Mouse (Mus musculus): Measurements from ENCODE around the gene Rps12-ps3.

Rps12-ps3 gene

DNA sequence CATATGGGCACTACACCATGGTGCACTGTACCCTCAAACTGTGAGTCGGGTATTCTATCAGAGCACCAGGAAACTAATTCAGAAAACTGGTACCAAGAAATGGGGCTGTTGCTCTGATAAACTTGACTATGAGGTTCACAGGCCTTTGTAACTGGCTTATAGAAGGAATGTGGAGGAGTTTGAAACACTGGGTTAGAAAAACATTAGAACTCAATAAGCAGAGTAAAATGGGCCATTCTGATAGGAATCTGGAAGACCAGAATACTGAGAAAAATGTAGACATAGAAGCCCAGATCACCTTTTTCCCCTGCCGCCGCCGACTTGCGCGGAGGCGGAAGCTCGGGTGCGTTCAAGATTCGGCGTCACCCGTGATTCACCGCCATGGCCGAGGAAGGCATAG is at the start of gene Rps12-ps3:
Gene Rps12-ps3 (plus strand): TSS at position 301 of the 400 bp plus-strand sequence.
- DNase-seq (ENCODE audit: low read depth, low spot score): no peak

DNA sequence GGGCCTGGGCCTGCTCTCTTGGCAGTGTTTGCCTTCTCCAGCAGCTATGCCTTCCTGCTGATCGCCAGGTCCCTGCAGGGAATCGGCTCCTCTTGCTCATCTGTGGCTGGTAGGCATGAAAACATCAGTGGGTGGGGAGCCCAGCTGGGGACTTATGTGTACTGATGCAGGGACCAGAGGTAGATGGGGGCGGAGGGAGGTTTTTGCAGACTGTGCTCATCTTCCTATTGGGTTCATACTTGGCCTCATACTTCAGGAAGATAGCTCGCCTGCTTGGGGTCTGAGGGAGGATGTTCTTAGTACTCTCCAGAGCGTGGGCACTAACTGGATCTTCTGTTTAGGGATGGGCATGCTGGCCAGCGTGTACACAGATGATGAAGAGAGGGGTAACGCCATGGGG is 48.9 kb upstream of the Rps12-ps3 start:
- no peak for DNase-seq (ENCODE audit: low read depth, low spot score)

DNA sequence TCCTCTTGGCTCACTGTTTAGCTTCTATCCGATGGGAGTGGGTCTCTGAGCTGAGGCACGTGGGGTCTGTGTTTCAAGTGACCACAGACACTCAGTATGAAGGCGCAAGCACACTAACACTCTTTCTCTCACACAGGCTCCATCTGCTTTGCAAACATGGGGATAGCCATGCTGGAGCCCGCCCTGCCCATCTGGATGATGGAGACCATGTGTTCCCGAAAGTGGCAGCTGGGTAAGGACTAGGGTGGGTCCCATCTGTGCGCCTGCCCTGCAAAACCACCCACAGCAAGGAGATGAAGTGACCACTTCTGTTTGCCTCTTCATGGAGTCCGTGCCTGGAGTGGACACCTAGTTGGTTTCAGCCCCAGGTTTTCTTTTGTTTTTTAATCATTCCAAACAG is 45.7 kb upstream of the Rps12-ps3 start:
- no peak for DNase-seq (ENCODE audit: low read depth, low spot score)

DNA sequence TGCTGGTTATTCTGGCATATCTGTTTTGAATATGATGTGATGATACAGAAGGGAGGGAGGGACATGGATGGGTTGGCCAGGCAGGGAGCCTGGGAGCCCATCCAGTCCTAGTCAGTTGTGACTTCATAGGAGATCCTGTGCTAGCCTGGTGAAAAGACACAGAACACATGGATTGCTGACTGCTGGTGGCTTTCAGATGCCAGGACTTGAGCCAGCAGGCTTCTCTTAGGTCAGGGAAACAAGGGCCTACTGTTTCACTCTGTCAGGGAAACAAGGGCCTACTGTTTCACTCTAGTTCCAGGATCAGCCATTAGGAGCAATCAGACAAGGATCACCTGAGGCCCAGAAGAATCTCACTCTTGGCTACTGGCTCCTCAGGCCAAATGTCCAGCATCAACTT is 41.2 kb upstream of the Rps12-ps3 start:
- DNase-seq (ENCODE audit: low read depth, low spot score): peak; percentile 26

DNA sequence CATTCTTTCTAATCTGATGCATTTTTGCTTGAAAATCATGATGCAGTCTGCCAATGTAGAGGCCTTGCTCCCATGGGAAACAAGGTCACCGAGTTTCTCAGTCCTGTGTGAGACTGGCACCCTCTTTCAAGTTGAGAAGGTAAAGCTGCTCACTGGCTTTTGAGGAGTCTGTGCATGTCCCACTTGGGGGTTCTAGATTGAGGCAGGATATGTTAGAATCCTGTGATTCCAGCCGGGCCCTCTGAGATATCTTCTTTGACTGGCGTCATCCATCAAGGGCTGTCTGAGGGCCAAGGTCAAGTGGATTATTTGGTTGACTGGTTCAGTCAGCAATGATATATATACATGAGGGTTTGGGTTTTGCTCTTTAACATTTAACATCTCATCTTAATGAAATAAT is 40.1 kb upstream of the Rps12-ps3 start:
- no peak for DNase-seq (ENCODE audit: low read depth, low spot score)

DNA sequence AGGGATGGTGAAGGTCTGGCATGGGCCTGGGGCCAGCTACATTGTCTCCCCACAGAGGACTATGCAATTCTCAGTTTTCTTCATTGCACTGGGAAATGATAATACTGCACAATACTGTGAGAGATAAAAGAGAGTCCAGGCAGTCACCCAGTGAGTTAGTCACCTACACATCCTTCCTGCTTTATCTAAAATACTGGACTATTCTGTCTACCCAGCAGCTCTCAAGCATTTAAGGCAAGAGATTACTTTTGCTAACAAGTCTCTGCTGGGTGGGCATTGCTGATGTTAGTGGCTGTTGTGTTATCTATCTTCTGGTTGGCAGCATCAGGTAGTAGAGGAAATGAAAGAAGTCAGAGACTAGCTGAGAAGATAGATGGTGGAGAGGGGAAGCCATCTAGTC is 33.0 kb upstream of the Rps12-ps3 start:
- no peak for DNase-seq (ENCODE audit: low read depth, low spot score)

DNA sequence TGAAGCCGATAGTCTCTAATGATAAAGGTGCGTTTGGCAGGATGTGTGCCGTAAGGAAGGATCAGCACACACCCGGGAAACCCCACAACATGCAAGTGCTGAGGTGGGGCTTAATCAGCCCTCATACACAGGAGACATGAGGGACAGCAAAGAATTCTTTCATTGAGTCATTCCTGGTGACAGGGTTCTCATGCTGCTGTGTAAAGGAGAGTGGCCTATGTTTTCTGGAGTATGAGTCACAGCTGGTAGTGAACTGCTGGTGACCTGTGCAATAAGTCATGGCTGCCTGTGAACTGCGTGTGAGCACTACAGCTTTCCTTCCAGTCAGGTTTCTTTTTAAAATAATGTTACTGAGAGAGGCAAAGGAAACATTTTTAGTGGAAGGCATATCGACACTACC is 32.3 kb upstream of the Rps12-ps3 start:
- DNase-seq (ENCODE audit: low read depth, low spot score): no peak

DNA sequence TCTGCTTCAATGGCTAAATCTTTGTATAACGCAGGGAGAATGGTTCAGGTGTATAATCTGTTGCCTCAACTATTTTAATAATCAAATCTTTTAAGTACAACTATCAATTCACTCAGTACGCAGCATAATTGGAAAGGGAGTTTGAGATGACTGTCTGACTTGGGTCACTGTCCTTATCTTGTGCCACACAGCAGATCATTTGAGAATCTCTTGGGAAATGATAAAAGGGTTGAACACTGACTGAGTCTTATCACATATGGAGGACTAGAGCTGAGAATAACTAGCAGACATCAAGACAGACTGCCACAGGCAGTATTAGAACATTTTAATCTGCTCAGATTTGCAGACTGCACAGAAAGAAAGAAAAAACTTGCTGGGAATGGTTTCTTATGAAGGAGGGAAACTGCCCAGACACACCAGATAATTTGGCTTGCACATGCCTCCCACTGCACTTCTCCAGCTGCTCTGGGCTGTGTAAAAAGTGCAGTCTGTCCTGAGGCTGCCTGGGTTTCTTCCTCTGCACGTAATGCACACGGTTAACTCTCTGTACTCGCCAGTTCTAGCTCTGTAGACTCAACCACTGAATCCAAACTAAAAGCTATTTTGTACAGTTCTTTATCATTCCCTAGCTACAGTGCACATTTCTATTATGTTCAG is 29.8 kb upstream of the Rps12-ps3 start:
- DNase-seq (ENCODE audit: low read depth, low spot score): no peak

DNA sequence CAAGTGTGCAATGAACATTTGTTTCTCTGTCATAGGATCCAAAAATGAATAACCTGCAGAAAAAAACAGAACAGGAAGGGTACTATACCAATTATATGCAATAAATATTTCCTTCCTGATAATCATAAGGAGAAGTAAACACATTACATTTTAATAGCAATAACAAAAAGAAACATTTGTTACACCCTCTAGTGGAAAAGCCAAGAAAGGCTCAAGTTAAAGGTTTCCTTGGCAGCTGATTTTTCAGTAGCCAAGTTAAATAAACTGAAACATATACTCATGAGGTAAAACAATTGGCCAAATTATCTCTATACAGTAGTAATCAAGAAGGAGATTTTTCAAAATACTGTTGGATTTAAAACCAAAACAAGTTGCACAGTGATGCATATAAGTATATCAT is 6.8 kb upstream of the Rps12-ps3 start:
- DNase-seq (ENCODE audit: low read depth, low spot score): no peak

DNA sequence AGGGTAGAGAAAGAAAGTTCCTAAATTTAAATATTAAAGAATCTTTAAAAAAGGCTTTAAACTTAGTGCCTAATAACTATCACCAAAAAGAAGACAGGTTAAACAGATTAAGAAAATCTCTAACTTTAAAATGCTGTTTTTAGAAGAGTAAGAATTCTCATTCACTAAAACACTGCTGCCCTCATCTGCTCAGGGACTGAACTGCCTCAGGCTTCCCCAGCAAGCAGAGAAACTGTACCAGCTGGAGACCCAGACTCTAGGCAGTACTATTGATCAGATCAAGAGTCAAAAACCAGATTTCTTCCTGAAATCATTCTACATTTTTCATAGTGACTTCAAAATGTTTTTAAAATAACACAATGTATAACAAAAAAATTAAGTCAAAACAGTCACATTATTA is 5.5 kb upstream of the Rps12-ps3 start:
- DNase-seq (ENCODE audit: low read depth, low spot score): no peak

DNA sequence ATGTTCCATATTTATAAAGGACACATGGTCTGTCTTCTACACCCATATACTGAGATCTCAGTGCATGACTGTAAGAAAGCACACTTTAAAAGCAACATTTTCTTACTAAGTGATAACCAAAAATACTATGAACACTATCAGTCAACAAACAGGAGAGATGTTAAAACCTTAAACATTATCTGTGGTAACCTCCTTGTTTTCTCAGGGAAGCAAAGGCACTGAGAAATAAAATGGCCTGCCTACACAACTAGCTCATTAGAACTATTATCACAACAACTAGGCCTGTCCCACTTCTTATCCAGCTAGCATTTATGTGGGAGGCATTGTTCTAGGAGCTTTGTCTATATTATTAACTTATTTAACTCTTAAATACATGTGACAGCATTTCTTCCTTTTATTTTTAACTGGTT is 8.7 kb downstream of the Rps12-ps3 start:
- no peak for DNase-seq (ENCODE audit: low read depth, low spot score)

DNA sequence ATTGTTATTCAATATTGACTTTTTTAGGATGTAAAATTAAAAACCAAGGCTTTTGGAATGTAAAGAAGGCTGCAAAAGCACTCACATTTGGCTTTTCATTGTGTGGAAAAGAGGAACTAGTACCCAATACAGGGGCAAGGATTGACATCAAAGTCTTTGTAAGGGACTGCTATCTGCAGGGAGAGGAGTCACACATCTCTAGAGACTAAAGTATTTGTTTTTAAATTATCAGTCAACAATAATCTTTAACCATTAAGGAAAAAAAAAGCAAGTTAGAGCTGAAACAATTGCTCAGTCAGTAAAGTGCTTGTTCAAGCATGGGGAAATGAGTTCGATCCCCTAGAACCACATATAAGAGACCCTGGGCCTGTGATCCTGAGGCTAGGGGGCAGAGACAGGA is 14.6 kb downstream of the Rps12-ps3 start:
- no peak for DNase-seq (ENCODE audit: low read depth, low spot score)

DNA sequence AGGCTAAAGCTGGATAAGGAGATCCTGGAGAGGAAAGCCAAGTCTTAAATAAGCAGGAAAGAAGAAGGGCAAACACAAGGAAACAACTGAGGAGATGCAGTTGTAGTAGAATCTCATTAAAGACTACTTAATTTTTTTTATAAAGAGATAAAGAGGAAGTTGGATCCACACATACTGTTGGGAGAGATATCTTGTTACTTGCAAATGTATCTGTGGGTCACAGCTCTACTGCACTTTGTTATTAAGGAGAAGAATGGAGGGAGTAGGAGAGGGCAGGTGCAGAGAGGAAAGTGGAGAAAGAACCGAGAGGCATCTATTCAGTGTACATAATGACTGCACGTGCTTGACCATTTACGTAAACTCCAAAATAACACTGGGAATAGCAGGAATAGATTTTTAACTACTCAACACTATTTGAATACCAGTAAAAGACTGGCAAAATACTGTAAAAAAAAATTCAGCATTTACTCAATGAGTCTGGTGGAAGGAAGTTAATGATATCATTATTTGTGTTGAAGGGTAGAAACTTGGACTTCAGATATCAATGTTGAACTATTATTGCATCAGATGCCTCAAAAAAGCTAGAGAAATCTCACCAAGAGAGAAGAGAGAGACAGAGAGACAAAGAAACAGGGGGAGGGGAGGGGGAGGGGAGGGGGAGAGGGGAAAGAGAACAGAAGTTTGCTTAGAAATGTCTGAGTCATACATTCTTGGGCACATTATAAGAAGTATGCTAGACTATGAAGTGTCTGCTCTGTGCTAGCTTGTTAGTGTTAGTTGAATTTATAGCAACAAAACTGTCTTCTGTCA is 16.0 kb downstream of the Rps12-ps3 start:
- no peak for DNase-seq (ENCODE audit: low read depth, low spot score)

DNA sequence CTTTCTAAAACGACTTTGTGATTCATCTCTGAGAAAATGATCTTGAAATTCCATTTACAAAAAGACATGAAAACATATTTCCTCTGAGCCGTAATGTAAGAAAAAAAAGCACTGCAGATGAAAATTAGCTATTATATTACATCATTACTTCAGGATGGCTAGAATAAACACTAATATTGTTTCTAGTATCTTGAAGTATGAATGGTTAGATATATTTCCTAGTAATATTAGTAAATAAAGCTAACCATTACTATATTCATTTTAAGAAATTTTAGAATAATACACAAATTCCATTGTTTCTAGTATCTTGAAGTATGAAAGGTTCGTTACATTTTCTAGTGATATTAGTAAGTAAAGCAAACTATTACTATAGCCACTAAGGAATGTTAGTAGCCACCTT is 17.8 kb downstream of the Rps12-ps3 start:
- DNase-seq (ENCODE audit: low read depth, low spot score): no peak

DNA sequence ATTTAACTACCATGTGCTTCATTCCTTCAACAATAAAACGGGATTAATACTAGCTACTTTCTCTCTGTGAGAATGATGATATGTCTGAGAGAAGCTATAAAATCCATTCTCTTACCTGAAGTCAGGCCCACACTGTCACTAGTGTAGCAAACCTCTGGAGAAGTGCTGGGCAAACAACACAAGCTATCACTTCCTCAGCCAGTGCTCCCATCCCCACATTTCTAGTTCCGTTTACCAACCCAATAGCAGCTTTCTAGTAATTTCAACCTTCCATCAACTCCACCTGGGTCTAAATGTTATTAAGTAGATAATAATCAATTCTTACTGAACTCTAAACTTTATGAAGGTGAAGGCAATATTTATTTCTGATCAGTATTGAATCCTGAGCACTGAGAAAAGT is 20.9 kb downstream of the Rps12-ps3 start:
- DNase-seq (ENCODE audit: low read depth, low spot score): no peak

DNA sequence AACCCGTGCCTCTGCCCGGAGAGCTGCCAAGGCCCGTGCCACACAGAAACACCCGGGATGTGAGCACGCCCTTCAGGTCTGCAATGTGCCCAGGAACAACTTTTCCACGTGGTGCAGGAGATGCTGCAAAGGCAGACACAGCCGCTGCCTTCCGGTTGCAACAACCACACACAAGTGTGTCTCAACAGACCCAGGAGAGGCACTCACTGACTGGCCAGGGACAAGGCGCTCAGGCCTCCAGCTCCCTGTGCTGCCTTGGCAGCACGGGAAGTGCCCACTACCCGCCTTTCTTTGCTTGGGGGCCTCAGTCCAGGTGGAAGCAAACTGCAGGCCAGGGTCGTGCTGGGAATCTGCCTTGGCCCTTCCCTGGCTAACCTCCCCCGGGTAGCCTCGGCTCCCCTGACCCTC is 22.2 kb downstream of the Rps12-ps3 start:
- DNase-seq (ENCODE audit: low read depth, low spot score): no peak

DNA sequence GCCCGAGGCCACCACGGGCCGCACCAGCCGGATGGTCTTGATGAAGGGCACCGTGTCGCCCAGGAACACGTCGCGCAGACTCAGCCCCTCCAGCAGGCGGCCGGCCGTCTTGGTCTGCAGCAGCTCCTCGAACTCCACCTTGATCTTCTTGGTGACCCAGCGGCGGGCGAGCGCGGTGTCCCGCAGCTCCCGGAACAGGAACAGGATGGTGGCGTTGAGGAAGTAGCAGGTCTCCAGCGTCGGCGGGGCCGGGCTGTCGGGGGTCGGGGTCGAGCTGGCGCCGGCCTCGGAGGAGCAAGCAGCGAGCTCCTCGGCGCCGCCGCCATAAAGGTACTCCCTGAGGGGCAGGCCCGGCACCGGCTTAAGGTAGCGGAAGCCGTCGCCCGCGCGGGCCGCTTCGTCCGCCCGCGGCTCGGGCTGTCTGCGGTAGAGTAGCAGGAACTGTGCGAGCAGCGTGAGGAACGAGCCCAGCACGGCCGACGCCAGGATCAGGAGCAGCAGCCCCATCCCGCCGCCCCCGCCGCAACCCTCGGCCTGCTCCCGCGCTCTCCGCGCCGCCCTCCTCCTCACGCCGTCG is 23.1 kb downstream of the Rps12-ps3 start:
- DNase-seq (ENCODE audit: low read depth, low spot score): peak; percentile 31

DNA sequence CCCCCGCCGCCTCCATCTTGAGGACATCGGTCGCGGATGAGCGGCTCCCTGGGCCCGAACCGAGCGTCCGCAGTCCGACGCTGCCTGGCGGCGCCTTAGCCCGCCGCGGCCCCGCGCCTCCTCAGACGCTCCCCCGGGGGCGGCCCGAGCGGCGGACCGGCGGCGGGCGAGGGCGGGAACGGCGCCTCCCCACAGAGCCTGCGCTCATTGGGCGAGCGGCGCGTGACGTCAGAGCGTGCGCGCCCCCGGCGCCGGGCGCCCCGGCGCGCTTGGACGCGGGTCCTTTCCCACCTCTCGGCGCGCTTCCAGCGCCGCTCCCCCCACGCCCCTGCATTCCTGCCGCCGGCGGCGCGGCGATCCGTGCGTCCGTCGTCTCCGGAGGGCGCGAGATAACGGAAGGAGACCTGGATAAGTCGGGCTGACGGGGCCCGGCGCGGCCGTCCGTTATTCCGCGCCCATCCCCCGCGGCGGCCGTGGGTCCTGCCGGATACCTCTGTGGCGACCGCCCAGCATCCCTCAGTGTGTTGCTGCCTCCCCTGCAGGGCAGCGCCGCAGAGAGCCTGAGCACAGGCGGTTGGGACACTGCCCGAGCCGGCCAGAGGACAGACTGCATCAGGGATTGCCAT is 23.7 kb downstream of the Rps12-ps3 start, which contains the start of gene Pdzd8:
Gene Pdzd8 (minus strand): TSS at position 123 of the 626 bp plus-strand sequence.
- DNase-seq (ENCODE audit: low read depth, low spot score): peak; percentile 94

DNA sequence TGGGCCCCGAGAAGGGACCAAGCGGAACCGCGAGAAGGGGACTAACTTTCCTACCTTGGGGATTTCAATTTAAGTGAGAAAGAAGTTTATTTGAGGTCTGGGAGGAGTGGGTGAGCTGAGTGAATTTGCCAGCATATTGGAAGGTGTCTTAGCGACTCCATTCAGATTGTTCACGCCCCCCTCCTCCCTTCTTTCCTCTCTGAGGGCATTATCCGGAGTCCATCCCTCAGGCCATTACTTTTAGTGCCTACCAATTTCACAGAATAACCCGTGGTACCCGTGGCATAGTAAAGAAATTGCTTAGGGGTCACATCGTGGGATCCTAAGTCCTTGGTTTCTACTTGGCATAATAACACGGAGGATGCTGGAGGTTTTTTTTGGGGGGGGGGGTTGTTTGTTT is 24.2 kb downstream of the Rps12-ps3 start:
- DNase-seq (ENCODE audit: low read depth, low spot score): peak; percentile 16

DNA sequence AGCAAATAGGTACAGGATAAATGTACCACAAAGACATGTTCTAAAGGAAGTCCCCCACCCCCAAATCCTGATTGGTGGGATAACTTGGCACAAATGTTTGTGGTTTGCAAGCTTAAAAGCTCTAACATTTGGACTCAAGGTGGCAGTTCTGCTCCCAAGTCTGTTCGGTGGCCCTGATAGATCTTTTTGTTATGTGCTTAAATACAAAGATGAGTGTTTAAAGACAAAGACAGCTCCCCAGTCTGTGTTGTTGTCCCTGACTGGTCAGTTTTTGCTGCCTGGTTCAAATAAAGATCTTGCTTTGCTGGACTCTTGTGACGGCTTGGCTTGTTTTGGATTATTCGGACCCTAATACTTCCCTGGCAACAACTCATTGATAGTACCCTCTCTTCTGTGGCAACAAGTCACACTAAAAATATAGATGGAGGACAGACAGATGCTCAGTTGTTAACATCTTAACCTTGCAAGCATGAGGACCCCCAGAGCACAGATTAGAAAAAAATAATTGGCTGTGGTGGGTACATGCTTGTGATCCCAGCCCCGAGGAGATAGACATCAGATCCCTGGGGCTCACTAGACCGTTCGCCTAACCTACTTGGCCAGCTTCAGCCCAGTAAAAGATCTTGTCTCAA is 27.4 kb downstream of the Rps12-ps3 start:
- DNase-seq (ENCODE audit: low read depth, low spot score): no peak

DNA sequence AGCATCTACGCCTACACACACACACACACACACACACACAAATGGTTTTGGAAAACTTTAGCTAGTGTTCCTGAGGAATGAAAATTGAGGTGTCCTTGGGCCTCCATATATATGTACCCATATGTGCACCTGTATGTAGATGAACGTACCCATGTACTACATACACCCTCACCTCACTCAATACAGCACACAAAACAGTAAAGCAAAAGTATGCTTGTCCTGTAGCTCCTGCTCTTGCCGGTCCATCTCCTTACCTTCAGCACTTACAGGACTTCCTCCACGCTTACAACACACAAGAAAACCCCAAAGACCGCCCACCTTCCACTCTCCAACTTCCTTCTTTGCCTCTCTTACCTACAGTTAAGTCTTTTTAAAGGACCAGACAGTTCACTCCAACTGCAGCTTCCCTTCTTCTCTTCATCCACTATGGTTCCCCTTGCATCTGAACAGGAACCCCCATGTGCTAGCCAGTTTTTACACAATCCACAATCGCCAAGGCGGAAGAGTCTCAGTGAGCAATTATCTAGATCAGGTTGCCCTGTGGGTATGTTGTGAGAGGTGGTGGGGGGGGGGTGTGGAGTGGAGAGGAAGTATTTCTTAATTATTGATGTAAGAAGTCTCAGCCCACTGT is 28.3 kb downstream of the Rps12-ps3 start:
- no peak for DNase-seq (ENCODE audit: low read depth, low spot score)

Data from forelimb bud, embryonic 11.5 days (tissue).